Mouse (Mus musculus) thymus, postnatal 36 days (tissue): ENCODE measurements around the gene Camk2b.

Experiments used
- DNase-seq, 2 experiments: peaks; one replicate each; pipeline ENCODE4 v3.0.0; 2022; ENCODE audit warnings: mixed read lengths in 2 of 2

The Camk2b gene

DNA sequence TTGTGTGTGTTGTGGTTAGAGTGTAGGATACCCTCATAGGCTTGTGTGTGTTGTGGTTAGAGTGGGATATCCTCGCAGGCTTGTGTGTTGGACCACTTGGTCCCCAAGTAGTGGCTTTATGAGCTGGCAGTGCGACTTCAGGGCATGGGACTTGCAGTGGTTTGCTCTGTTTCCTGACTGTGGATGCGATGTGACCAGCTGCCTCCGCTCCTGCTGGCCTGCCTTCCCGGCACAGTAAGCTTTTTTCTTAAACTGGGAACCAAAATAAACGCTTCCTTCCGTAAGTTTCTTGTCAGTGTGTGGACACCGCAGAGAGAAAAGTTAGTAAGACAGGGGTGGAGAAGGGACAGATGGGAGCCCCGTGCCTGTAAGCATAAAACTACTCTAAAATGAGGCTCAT lies 18.0 kb downstream of the Camk2b start:
- no peak for DNase-seq

DNA sequence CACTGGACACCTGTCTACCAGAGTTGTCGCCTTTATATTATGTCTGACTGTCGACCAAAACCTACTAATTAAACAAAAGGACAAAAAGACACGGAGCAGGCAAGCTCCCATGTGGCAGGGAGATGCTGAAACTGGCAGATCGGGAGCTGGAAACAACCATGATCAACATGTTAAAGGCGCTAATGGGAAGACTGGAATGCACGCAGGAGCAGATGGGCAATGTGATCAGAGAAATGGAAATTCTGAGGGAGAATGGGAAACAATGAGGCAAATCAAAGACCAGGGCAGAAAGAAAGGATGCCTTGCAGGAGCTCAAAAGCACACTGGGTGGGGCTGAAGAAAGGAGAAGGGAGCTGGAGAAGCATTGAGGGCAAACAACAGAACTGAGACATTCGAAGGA lies 27.2 kb downstream of the Camk2b start:
- no peak for DNase-seq

DNA sequence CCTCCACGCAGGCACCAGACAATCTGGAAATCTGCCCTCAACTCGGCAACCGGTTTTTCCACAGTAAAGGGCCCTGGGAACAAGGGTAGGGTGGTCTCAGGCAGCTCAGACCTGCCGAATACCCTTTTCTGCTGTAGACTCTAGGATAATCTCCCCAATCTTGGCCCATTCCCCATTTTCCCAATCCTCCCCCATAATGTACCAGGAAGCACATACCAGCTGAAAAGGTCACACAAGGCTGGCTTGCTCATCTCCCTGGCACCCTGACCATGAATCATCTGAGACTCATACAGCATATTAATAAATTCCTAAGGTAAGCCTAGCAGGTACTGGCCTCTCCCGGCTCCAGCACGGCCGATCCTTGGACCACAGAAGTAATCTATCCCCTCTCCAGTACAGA lies 28.5 kb downstream of the Camk2b start:
- DNase-seq = no peak

DNA sequence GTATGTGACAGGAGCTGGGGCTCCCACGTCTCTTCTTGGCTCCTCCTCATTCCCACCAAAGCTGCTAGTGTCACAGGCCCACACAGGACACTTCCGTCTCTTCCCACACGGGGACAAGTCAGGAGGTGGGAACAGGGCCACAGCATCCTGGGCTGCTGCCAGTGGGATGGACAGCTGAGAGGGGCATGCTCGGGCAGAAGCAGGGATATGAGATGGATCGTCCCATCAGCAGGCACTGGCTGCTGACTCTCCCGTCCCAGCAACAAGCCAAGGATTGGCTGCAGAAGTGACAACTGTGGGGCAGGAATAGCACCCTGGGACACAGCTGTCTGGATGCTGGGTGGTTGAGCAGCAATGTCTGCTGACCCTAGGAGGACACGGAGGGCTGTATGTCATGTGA lies 29.0 kb downstream of the Camk2b start:
- DNase-seq = no peak

DNA sequence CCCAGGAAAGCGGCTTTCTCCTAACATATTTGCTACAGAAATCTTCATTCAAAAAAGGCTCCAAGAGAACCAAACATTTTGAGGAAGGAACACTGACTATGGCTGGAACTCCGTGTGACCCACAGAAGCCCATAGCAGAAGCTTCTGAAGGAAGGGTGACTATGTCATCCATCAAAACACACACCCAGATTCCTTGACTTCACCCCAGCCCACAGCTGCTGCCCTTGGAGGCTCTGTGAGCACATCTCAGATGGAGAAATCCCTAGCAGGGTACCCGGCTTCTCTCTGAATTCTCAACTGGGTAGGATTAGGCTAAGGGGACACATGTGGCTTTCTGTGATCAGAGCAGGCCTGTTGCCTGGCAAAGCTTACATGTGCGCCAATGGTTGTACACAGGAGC lies 29.7 kb downstream of the Camk2b start:
- DNase-seq = no peak

DNA sequence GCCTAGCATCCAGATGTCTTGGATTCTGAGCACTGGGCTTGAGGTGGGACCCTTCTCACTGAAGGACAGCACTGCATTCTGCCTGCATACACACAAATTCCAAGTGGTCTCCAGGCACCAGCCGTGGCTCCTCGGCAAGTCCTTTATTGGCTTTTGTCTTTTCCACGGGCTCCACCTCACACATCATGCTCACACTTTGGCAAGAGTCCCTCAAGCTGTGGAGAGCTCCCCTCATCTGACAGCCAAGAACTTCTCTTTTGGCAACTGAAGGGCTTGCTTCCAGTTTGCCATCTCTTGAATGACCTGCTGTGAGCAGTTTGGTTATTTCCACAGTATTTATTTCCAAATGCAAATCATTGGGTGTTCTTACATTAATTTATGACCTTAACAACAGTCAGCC lies 30.6 kb downstream of the Camk2b start:
- DNase-seq = no peak

DNA sequence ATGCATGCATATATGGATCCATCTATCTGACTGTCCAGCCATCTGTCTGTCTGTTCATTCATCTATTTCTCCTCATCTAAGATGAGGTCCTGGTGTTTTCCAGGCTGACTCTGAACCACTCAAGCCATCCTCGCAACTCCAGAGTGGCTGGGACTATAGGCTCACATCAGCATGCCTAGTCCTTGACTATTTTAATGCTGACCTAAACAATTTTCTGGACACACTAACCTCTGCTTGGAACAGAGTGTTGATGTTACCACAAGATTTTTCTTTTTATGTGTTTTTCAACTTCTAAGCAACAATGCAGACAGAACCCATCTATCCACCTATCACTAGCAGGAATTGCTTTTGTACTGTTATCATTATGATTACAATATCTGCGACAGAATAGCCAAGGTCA lies 31.4 kb downstream of the Camk2b start:
- no peak for DNase-seq

DNA sequence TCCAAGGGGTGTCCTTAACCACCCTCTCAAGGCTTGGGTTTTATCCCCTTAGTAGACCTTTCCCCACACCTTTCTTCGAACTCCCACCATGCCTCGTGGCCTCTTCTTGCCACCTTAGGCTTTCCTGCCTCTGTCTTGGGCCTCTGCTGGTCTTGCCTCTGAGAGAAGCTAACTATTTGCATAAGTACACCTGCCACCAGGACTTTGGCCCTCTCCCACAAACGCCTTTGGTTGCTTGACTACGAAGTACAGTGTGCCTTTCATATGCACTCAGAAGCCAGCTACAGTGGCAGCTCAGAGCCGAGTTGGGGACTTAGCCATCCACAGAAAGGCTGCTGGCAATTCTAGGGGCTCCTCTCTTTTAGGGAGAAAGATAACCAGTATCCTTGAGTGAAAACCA lies 32.4 kb downstream of the Camk2b start:
- DNase-seq = no peak

DNA sequence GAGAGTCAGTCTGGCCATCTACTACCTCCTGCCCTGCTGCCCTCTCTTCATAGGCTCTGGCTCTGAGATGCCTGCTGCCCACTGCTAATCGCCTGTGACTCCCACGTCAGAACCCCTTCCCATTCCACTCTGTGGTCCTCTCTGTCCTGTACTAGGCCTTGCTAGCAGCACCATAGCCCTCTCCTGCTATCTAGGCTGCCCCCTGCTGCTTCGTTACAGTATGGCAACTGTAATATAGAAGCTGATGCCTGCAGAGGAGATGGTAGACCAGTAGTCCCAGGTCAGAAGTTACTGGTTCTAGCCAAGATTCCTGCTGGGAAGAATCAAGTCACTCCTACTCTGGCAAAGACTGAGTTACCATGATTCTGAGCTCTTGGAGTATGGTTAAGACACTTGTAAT lies 33.0 kb downstream of the Camk2b start:
- peak; percentile 71 to 80 for DNase-seq

DNA sequence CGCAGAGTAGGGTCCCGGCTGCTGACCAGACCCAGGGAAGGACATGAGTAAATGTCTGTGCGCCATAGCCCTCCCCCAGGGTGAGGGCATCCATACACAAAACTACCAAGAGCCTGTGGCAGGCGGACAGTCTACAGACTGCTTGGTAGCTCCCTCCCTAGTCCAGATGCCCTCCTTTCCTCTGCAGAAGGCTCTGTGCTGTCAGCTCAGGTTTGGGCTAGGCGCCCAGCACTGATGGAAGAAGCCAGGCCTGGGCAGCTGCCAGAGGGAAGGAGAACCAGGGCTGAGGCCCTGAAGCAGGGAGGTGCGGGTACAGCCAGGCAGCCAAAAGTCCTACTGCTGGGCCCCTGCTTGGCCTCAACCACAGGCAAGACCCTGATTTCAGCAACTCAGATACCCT lies 35.5 kb downstream of the Camk2b start:
- no peak for DNase-seq

DNA sequence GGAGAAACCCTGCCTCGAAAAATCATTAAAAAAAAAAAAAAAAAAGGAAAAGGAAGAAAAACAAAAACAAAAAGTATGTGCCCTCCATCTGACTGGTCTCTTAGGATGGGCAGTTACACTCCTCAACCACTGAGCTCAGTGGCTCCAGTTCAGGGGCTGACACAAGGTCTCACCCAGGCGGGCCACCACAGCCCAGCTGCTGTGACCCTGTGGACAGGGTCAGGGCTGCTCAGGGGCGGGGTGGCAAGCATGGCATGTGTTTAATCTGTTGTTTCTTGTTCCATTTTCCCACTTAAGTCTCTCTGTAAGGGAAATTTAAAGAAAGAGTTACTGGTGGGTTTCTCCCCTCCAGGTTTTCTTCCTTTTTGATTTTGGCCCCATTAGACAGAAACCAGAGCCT lies 36.4 kb downstream of the Camk2b start:
- DNase-seq = no peak

DNA sequence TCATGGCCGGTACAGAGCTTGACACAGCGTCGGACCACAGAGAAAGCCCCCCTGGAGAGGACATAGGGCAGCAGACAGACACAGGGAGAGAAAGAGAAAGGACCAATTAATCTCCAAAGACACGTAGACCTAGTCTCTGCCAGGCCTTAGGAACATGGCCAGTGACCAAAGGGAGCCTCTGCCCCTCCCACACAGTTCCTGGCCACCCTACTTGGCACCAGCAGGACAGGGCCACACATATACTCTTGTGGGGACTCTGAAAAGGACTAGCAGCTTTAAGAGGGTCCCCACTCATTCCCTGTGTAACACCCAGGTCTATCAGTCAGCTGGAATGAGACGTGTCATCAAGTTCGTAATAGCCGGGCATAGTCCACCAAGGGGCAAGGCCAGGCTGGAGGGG lies 37.3 kb downstream of the Camk2b start:
- no peak for DNase-seq

DNA sequence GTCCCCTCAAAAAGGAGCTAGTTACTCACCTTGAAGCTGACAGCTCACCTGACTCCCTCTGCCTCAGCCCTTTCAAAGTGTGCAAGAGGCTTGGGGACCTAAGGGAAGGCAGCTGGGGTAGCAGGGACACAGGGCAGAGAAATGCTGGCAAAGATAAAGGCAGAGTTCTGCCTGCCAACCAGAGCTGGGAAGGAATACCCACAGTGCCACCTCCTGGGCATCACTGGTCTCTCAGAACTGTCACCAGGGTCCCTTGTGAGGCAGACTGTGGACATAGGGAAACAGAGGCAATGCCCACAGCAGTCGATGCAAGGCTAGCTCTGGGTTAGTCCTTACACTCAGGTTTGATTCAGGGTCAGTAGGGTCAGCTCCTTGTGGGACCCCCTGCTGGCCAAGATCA lies 39.8 kb downstream of the Camk2b start:
- DNase-seq = peak; percentile 70 to 71

DNA sequence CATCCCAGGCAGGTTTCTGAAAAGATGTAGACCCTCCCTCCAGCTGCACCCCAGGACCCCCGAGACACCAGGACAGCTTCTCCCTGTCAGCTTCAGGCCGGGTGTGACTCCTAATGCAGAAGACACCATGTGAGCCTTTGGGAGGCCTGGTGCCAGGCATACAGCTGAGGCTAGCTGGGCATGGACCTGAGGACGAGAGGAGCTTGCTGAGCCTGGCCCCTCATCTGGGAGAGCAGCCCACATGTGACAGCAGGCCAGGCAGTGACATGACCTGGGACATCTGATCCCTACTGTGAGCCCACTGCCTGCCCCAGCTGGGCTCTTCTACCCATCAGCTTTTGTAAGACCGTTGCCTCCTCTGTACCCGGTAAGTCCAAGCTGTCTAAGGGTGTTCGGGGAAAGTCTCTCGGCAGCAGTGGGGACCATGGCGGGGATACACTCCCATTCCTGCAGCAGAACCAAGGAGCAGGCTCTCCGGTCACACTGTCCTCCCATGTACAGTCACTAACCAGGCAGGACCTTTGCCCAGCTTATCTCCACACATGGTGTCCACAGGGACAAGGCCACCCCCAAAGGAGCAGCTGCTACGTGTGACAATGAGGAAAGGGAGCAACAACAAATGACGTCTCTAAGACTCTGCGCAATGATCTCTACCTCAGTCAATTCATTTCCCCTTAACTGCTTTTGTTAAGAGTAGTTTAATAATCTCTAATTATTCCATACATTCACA lies 41.1 kb downstream of the Camk2b start:
- DNase-seq = no peak

DNA sequence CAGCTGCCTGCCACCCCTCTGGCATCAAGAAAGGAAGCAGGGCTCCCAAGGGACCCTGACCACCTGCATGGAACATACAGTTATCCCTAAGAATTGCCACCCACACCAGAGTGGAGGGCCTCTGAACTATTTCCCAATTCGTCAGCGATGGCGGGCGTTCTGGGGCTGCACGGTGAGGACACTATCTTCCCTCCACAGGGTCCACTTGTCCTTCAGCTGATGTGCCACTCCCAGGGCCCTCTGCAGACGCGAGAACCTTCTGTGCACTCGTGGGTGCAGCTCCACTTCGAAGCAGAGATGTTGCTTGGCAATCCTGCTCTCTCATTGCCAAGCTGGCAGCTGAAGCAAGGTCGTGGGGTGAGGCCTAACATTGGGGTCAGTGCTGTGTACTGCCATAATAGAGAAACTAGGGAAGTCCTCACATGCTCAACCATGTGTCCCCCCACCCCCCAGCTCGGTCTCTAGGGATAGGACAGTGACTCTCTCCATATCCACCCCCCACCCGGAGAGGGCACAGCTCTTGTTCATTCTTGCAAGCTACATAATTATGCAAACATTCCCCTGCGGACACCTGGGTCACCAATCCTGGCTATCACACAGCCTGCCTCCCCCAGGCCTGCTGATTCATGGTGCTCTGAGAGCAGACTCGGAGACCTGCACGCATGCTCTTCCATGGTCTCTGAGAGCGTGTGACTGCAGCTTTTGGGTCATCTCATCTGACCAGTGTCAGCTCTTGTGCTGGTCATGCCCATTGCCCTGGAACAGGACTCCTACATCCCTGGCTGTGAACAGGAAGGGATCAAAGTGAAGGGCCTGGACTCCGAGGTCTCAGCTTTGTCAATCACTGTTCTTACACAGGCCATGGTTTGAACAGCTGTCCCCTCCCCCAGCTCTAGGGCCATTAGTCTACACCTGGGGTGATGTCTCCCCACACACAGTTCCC lies 45.0 kb downstream of the Camk2b start:
- peak in 1 of 2 experiments; percentile 6 for DNase-seq

DNA sequence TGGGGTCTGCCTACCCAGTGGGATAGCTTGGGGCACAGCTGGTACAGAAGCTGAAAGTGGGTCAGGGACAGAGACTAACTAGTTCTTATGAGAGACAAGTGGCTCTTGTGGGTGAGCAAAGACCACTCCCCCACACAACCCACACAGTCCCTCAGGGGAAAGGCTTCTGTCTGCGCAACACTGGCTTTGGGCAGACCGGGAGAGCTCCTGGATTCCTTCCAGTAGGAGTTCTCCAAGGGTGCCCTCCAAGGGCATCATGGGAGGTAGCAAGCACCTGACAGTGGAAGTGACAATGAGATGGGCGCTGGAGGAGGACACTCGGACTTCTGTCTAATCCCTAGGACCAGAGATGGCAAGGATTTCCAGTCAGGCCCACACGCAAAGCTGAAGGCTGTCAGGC lies 45.8 kb downstream of the Camk2b start:
- DNase-seq = no peak

DNA sequence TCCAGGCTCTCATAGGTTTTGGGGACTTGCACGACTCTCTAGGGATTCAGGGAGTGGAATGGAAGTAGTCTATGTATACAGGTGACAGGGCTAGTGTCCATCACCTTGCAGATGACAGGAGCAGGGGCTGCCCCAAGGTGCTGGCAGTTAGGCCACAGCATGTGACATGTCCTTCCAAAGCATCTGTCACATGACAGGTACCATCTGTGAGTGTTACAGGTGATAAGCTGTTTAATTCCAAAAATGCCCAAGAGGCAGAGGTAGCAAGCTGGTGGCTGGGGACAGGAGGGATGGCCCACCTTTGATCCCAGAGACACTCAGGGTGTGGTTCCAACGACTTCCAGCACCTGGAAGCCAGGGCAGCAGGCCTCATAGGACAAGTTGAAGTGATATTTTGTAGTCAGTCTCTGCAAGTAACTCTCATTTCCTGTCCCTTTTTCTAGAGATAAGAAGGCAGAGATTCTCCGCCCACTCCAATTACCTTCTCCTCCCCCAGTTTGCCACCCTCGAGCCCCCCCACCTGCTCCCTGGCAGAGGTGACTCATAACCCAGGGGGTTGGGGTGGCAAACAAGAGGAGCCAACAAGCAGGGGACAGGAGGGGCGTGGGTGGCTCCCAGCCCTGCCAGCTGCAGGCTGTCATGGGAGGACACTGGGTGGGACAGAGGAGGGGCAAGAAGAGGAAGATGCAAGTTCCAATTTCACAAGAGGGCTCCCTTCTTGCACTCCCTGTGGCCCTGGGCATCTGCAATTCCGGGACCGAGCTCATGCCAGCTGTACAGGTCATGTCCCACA lies 47.7 kb downstream of the Camk2b start:
- peak; percentile 75 to 87 for DNase-seq

DNA sequence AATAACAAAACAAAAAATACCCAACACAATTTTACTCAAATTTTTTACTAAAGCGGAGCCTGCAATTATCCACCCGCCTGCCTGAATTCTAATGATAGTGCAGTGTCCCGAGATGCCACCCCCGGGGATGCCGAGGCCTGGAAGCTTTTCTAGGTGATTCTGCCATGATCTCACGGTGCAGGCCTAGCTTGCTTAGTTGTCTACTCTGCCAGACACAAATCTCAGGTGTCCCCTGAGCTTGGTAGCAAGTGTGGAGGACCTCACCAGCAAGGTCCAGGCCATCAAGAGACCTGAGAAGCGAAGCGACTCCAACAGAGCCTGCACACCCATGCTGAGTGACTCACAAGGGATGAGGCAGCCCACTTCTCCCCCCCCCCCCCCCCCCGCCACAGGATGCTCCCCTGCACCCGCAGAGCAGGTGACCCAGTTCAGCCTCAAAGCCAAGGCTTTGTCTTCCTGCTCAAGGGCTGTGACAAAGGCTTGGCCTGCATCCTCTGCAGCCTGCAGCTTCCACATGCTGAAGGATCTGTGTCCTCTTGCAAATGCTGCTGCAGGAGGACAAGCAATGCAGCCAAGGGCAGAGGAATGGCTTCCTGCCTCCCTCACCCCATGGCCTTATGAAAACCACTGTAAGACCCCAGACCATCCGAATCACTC lies 48.5 kb downstream of the Camk2b start:
- peak; percentile 54 to 79 for DNase-seq

DNA sequence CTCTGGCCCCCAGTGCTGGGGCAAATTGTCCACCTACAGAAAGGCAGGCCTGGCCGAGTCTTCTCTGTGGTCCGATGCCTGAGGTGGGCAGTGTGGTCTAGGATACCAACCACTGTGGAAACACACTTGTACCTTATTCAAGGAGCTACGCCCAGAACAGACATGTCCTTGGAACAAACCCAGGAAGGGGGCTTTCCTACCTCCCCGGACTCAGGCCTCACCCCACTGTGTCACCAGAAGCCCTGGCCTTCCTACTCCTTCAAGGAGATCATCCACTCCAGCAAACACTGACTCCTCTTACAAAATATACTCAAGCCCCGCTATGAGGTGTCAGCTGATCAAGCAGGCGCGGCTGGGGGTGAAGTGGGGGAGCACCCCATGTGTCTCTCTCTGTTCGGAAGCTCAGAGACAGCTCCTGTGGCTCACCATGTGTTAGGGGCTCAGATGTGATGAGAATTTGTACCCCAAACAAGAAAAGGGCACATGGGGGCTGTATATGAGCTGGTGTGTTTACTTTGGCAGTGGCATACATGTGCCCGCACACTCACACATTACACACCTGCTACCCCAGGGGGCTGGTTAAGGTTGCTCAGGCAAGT lies 49.3 kb downstream of the Camk2b start:
- peak; percentile 34 to 62 for DNase-seq

DNA sequence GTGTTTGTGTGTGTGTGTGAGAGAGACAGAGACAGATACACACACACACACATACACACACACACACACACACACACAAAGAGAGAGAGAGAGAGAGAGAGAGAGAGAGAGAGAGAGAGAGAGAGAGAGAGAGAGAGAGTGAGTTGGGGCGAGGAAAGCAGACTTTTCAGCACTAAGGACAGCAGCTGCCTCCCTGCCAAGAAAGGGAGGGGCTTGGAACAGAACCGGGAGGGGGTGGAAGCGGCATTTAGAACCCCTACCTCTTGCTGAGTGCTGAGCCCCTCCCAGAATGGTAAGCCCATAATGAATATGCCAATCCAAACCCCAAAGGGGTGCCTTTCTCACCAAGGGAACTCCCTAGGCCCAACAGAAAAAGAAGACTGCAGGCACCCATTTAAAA lies 49.8 kb downstream of the Camk2b start:
- DNase-seq = peak; percentile 43 to 44

DNA sequence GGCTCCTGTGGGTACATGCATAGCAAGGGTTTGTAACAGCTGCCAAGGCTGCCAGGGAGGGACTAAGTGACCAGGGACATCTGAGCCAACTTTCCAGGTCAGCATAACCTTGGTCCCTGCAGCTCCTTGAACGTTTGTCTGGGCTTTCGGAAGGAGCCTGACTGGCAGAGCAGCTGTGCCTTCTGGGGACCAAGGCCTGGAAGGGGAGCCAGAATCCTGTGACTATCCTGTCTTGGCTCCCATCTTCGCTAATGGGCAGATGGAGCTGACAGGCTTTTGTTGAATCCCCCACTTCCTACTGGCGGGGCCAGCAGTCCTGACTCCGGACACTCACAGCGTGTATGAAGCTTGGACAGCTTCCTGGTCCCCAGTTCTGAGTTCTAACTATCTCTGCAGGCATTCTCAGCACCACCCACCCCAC lies 51.1 kb downstream of the Camk2b start:
- DNase-seq = no peak

DNA sequence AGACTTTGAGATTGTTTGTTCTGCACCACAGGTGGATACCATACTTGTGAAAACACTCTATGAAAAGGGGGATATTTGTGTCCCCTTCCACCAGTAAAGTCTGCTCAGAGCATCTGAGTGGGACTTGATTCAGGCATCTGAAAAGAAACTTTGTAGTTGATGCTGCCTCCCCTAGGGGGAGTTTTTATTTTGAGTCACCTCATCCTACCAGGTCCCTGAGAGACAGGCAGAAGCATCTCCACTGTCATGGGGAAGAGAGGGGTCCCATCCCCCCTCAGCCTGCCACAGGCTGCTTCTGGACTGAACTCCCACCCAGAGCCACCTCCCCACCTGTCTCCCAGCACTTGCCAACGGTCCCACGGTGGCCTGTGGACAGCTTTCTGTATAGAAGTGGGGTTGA lies 52.8 kb downstream of the Camk2b start:
- DNase-seq = no peak
